Mouse (Mus musculus) spleen, postnatal 14 days (tissue): Measurements from ENCODE around the gene Pde3a.

Source experiments
- DNase-seq, 2 experiments: peaks; one replicate each; pipeline ENCODE4 v3.0.0; 2021 to 2022; ENCODE audit warnings: low spot score in 2 of 2

Pde3a gene

GRCm38 (mm10) chr6:141328071-141328470 lies 79.0 kb downstream of the Pde3a start:
- DNase-seq, result no peak

GRCm38 (mm10) chr6:141331464-141331863 lies 82.4 kb downstream of the Pde3a start:
- DNase-seq, result no peak

- no peak for DNase-seq
These were observed 83.6 kb downstream of the Pde3a start for GRCm38 (mm10) chr6:141332613-141333165.

GRCm38 (mm10) chr6:141333245-141333644 lies 84.2 kb downstream of the Pde3a start:
- no peak for DNase-seq

GRCm38 (mm10) chr6:141335878-141336277 lies 86.8 kb downstream of the Pde3a start:
- no peak for DNase-seq

- DNase-seq, result no peak
These were observed 87.4 kb downstream of the Pde3a start for GRCm38 (mm10) chr6:141336438-141336837.

- DNase-seq, result no peak
These were observed 88.6 kb downstream of the Pde3a start for GRCm38 (mm10) chr6:141337673-141338072.

GRCm38 (mm10) chr6:141341385-141341784 lies 92.3 kb downstream of the Pde3a start:
- no peak for DNase-seq

- DNase-seq, result no peak
These were observed 98.8 kb downstream of the Pde3a start for GRCm38 (mm10) chr6:141347870-141348269.

- DNase-seq, result no peak
These were observed 99.5 kb downstream of the Pde3a start for GRCm38 (mm10) chr6:141348542-141348941.

GRCm38 (mm10) chr6:141350261-141350660 lies 101.2 kb downstream of the Pde3a start:
- DNase-seq, result no peak

GRCm38 (mm10) chr6:141352277-141352676 lies 103.2 kb downstream of the Pde3a start:
- DNase-seq, result no peak

- no peak for DNase-seq
These were observed 114.6 kb downstream of the Pde3a start for GRCm38 (mm10) chr6:141363664-141364063.

GRCm38 (mm10) chr6:141367037-141367436 lies 118.0 kb downstream of the Pde3a start:
- DNase-seq, result no peak

- DNase-seq, result no peak
These were observed 123.6 kb downstream of the Pde3a start for GRCm38 (mm10) chr6:141372697-141373096.

GRCm38 (mm10) chr6:141374469-141375057 lies 125.5 kb downstream of the Pde3a start:
- DNase-seq, result no peak

GRCm38 (mm10) chr6:141375155-141375554 lies 126.1 kb downstream of the Pde3a start:
- DNase-seq, result no peak

- no peak for DNase-seq
These were observed 131.9 kb downstream of the Pde3a start for GRCm38 (mm10) chr6:141380927-141381326.

GRCm38 (mm10) chr6:141381473-141381872 lies 132.4 kb downstream of the Pde3a start:
- no peak for DNase-seq

- no peak for DNase-seq
These were observed 132.9 kb downstream of the Pde3a start for GRCm38 (mm10) chr6:141381881-141382370.

GRCm38 (mm10) chr6:141388104-141388503 lies 139.0 kb downstream of the Pde3a start:
- DNase-seq, result no peak

GRCm38 (mm10) chr6:141395926-141396325 lies 146.9 kb downstream of the Pde3a start:
- DNase-seq, result no peak

GRCm38 (mm10) chr6:141399411-141399810 lies 150.3 kb downstream of the Pde3a start:
- no peak for DNase-seq

GRCm38 (mm10) chr6:141403943-141404342 lies 154.9 kb downstream of the Pde3a start:
- no peak for DNase-seq
